Mouse (Mus musculus) gonadal fat pad, adult 2 months (tissue): Measurements from ENCODE around the gene Rars2. TPM values are rescaled to one million over a fixed set of nuclear protein-coding genes. Genes with fewer than 3 reads are reported as not detected.

Source experiments
- DNase-seq: peaks from one replicate; pipeline ENCODE4 v3.0.0-alpha.2; 2012; ENCODE audit warnings: low read depth
- polyA plus RNA-seq: library from polyadenylated mRNA; depleted of rRNA; stranded (reverse); fragments of >200 nt; gene quantifications from 2 replicates; pipeline ENCODE4 v1.2.3, GENCODE M21; 2012; rRNA removed

The Rars2 gene
- polyA plus RNA-seq, 1 experiment, result 14.5 TPM

- DNase-seq, result no peak
These were observed 26.0 kb downstream of the Rars2 start for GRCm38 (mm10) chr4:34640731-34641130.

DNA sequence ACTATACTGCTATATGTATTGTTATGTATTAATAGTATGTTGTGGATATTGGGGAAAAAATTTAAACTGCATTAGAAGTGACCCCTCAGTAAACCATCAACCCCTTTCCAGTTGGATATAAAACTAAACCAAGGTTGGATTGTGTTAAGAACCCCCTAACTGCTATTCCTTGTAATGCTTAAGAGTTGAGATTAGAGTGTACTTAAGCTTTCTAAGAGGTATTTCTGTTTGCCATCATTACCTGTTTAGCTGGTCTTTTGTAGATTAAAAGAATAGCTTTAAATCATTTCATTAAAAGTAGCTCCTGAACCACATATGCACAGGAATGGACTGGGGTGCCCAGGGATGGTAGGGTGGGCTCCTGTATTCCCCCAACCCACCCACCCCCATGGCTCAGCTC, 30.0 kb downstream of the Rars2 start:
- no peak for DNase-seq

- DNase-seq, result no peak
These were observed 38.4 kb downstream of the Rars2 start for GRCm38 (mm10) chr4:34653179-34653578.

GRCm38 (mm10) chr4:34656101-34656500, 41.3 kb downstream of the Rars2 start:
- no peak for DNase-seq

- no peak for DNase-seq
These were observed 44.3 kb downstream of the Rars2 start for GRCm38 (mm10) chr4:34659012-34659411.

DNA sequence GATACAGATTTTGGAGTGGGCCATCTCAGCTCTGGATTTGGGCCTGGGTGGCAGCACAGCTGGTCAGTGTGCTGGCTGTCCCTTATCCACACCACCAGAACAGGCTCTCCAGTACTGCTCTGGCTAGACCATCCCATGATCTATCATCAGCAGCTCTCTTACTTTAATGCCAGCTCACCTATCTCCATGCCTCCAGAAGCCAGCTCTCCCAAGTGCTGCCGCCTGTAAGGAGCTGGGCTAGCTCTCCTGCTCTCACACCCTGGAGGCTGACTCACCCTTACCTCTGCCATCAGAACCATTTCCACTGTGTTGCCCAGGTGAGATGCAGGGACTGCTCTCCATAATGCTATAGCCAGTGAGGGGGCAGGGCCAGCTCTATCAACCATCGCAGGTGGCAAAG, 46.8 kb downstream of the Rars2 start:
- no peak for DNase-seq

DNA sequence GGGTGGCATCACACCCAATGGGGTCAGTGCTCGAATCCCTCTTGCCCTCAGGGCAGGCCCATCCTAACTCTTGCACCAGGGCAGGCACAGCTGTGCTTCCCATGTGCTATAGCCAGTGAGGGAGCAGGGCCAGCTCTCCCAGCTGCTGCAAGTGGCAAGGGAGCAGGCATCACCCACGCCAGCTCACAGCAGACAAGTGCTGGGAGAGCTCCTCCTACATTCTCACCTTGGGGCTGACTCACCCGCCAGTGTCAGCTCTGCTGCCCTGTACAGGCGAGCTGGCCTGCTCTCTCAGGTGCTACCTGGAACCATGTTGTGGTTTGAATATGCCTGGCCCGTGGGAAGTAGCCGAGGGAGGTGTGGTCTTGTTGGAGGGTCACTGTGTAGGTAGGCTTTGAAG, 47.2 kb downstream of the Rars2 start:
- no peak for DNase-seq

- no peak for DNase-seq
These were observed 53.2 kb downstream of the Rars2 start for GRCm38 (mm10) chr4:34667923-34668322.

- DNase-seq, result no peak
These were observed 59.0 kb downstream of the Rars2 start for GRCm38 (mm10) chr4:34673721-34674120.

DNA sequence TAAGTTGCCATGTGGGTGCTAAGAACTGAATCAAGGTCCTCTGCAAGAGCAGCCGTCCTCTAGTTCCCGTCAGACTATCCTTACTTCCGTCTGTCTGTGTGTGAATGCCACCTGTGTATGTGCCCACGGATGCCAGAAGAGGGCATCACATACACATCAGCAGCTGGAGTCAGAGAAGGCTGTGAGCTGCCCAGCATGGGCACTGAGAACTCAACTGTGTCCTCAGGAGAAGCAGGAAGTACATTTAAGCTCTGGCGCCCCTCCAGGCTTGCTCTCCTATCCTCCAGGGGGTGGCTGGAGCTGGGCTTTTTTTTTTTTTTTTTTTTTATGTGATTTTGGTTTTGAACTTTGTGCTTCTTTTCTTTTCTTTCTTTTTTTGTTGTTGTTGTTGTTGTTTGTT, 65.8 kb downstream of the Rars2 start:
- no peak for DNase-seq

DNA sequence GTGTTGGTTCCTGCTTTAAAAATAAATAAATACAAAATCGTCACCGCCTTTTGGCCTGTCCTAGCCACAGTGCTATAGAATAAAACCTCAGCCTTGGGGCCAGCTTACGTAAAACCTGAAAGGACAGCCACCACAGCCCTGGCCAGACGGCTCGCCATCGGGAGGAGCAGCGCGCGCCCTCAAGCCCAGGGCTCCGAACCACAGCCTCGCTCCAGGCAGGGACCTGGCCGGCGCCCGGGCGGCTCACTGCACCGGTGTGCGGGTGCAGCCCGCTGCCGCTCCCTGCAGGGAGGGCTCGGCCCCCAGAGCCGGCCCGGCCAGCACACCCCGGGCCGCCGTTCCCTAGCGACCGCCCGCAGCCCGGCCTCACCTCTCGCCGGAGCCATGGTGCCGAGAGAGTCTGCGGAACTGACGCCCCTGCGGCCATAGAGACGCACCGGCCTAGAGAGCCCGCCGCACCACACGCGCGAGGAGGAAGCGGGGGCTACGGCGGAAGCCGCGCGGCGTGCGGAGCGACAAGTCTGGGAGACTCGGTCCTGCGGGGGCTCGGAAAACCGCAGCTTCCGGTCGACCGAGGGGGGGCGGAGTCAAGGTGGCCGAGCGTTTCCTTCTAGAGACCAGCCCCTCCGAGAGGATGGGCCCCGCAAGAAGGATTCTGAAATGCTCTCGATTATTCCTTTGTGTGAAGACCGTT, 72.3 kb downstream of the Rars2 start, which contains the start of gene Slc35a1:
TSS of gene Slc35a1 (minus strand) at position 565 of the 694 bp plus-strand sequence.
- DNase-seq, result peak; percentile 17

DNA sequence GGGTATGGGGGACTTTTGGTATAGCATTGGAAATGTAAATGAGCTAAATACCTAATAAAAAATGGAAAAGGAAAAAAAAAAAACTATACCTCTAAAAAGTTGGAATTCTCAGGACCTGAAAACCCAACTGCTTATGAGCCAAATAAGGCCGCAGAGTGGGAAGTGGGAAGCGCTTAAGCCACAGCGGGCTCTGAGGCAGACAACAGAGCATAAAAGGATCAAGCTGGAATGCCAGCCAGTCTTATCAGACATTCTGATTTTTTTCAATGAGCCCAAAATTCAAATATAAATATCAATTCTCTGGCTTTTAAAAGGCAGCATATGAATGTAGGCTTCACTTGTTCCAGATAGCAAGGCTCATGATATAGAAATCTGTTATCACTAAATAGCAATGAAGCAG, 73.3 kb downstream of the Rars2 start:
- DNase-seq, result no peak

GRCm38 (mm10) chr4:34701528-34701927, 86.8 kb downstream of the Rars2 start:
- DNase-seq, result no peak

DNA sequence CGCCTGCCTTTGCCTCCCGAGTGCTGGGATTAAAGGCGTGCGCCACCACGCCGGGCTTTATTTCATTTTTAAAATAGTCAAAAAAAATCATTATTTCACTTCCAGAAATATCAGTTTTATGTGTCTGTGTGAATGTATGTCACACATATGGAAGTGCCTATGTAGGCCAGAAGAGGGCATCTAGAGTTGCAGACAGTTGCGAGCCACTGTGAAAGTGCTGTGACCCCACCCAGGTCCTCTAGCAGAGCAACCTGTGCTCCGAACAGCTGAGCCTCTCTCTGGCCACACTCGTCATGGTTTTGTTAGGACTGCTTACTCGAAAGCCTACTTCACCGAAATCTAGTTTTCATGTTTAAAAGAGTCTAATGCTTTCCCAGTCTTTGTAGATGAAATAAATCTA, 87.5 kb downstream of the Rars2 start:
- no peak for DNase-seq

- DNase-seq, result no peak
These were observed 88.3 kb downstream of the Rars2 start for GRCm38 (mm10) chr4:34703029-34703428.

DNA sequence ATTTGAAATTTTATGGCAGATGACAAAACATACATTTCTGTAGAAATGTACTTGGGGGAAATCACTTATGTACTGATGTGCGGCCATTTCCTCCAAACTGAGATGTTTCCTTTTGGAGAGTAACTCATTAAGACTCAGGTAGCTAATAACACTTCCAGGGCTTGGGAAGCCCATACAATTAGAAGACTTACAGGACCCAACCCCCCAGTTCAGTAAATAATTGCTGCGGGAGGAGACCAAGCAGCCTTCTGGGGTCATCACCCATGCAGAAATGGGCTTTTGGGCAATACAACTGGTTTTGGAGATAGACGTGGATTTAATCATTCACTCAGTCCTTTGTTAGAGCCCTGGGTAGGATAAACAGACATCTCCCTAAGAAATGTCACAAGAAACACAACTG, 92.5 kb downstream of the Rars2 start:
- DNase-seq, result no peak

- DNase-seq, result no peak
These were observed 93.4 kb downstream of the Rars2 start for GRCm38 (mm10) chr4:34708127-34708526.

Other genes with a start within 250 kb of the Rars2 start
- 21.3 and 27.7 TPM in 2 replicates for gene Akirin2, start 64.0 kb upstream of the Rars2 start, polyA plus RNA-seq
- gene Orc3, start within 50 bp of the Rars2 start, polyA plus RNA-seq, result 17.5 and 20.8 TPM in 2 replicates
- 14.3 and 16.8 TPM in 2 replicates for gene Slc35a1, start 72.5 kb downstream of the Rars2 start, polyA plus RNA-seq
- gene Cfap206, start 115.2 kb downstream of the Rars2 start, polyA plus RNA-seq, result 0.80 and 1.8 TPM in 2 replicates
- 0.09 TPM in 1 of 2 replicates, not detected in the other for gene Gm136, start 141.3 kb downstream of the Rars2 start, polyA plus RNA-seq
- 7.9 and 8.6 TPM in 2 replicates for gene Smim8, start 163.5 kb downstream of the Rars2 start, polyA plus RNA-seq